Comparison of ENCODE assay signal across 11 mouse cellular contexts in genomic region chr11:82514526-82515144, GRCm38 (mm10).
DNase-seq lines count a peak whose midpoint lies in the region; ATAC-seq and TF ChIP-seq lines count a peak whose summit lies in the region.
"Had no signal": no experiment of that assay in that cellular context is flagged by ENCODE, and none has a peak within 500 bp of the region (broad histone marks: within the 10 kb centered on the region; RNA-seq: fewer than 3 reads in every experiment).

No protein-coding gene starts in this region.

- intact Hi-C loops in gastrocnemius, postnatal 14 days (cut with DNase I; ENCODE audit: low total_unique reads) = no loop called here

- peak; percentile 35 for DNase-seq in forebrain, embryonic 10.5 days (ENCODE audit: extremely low spot score, low spot score)
- DNase-seq in forebrain, postnatal 0 days = no peak
- DNase-seq in midbrain, embryonic 11.5 days (ENCODE audit: low spot score, missing footprints) = peak; percentile 91
- no peak for DNase-seq in midbrain, postnatal 0 days (ENCODE audit: low spot score)
- DNase-seq in cerebellum, postnatal 36 days = peak; percentile 20 to 32
- no peak for DNase-seq in gastrocnemius, postnatal 14 days
- no peak for DNase-seq in natural killer cell, adult 2 months (ENCODE audit: low spot score in 2 of 2)

- TF ChIP-seq POLR2A in myocyte (IDR thresholded peaks at IDR 0.05; ENCODE audit: insufficient read length, low read depth) = no peak

- no peaks in the 10 kb centered on the region for H3K79me2 ChIP-seq in myocyte (ENCODE audit: control insufficient read depth, insufficient read depth)

- no peak overlapping the region for H3K4me3 ChIP-seq in forebrain, embryonic 10.5 days
- no peak overlapping the region for H3K4me3 ChIP-seq in forebrain, postnatal 0 days (ENCODE audit: low read depth, low read length)
- H3K4me3 ChIP-seq in midbrain, embryonic 11.5 days (ENCODE audit: low read depth, low read length) = no peak overlapping the region
- H3K4me3 ChIP-seq in midbrain, postnatal 0 days (ENCODE audit: low read depth, low read length) = no peak overlapping the region
- no peak overlapping the region for H3K4me3 ChIP-seq in myocyte
- H3K4me3 ChIP-seq: embryonic facial prominence, embryonic 15.5 days; limb, embryonic 13.5 days; neural tube, embryonic 12.5 days had no signal

- peaks cover 9% of the 10 kb centered on the region for H3K4me1 ChIP-seq in forebrain, embryonic 10.5 days
- H3K4me1 ChIP-seq in forebrain, postnatal 0 days (ENCODE audit: insufficient read depth) = no peaks in the 10 kb centered on the region
- H3K4me1 ChIP-seq in midbrain, embryonic 11.5 days (ENCODE audit: control insufficient read depth, insufficient read depth, low read length) = peaks cover 4% of the 10 kb centered on the region
- no peaks in the 10 kb centered on the region for H3K4me1 ChIP-seq in midbrain, postnatal 0 days (ENCODE audit: insufficient read depth, low read length)
- H3K4me1 ChIP-seq: embryonic facial prominence, embryonic 15.5 days; limb, embryonic 13.5 days had no signal

- no peak overlapping the region for H3K4me2 ChIP-seq in forebrain, postnatal 0 days (ENCODE audit: low read depth)
- H3K4me2 ChIP-seq in midbrain, embryonic 11.5 days = no peak overlapping the region
- no peak overlapping the region for H3K4me2 ChIP-seq in midbrain, postnatal 0 days (ENCODE audit: low read depth, low read length, poor library complexity, severe bottlenecking)
- H3K4me2 ChIP-seq in myocyte (ENCODE audit: low read depth) = no peak overlapping the region
- H3K4me2 ChIP-seq: embryonic facial prominence, embryonic 15.5 days; limb, embryonic 13.5 days; neural tube, embryonic 12.5 days had no signal

- H3K27me3 ChIP-seq in forebrain, embryonic 10.5 days (ENCODE audit: poor library complexity, severe bottlenecking) = peaks cover 9% of the 10 kb centered on the region; the same call in 1 of the 2 replicates
- no peaks in the 10 kb centered on the region for H3K27me3 ChIP-seq in forebrain, postnatal 0 days (ENCODE audit: insufficient read depth, low read length)
- no peaks in the 10 kb centered on the region for H3K27me3 ChIP-seq in midbrain, embryonic 11.5 days (ENCODE audit: control insufficient read depth, insufficient read depth, low read length)
- H3K27me3 ChIP-seq in midbrain, postnatal 0 days (ENCODE audit: insufficient read depth, low read length) = no peaks in the 10 kb centered on the region
- no peaks in the 10 kb centered on the region for H3K27me3 ChIP-seq in myocyte (ENCODE audit: control insufficient read depth, insufficient read depth, insufficient read length)
- H3K27me3 ChIP-seq: embryonic facial prominence, embryonic 15.5 days; neural tube, embryonic 12.5 days had no signal

- TF ChIP-seq CTCF in forebrain, postnatal 0 days (IDR thresholded peaks at IDR 0.05; ENCODE audit: low read depth) = no peak
- TF ChIP-seq CTCF in midbrain, postnatal 0 days (IDR thresholded peaks at IDR 0.05) = no peak

- H3ac ChIP-seq in myocyte (ENCODE audit: control insufficient read depth, insufficient read length) = no peak overlapping the region

- no peak for ATAC-seq in forebrain, postnatal 0 days
- ATAC-seq in midbrain, embryonic 11.5 days (ENCODE audit: low FRiP score) = no peak
- ATAC-seq in midbrain, postnatal 0 days (ENCODE audit: low FRiP score) = no peak

- no peak overlapping the region for H3K27ac ChIP-seq in forebrain, embryonic 10.5 days
- H3K27ac ChIP-seq in forebrain, postnatal 0 days (ENCODE audit: low read depth, low read length) = no peak overlapping the region
- H3K27ac ChIP-seq in midbrain, embryonic 11.5 days (ENCODE audit: low read depth, low read length) = no peak overlapping the region
- no peak overlapping the region for H3K27ac ChIP-seq in midbrain, postnatal 0 days (ENCODE audit: low read depth, low read length)
- H3K27ac ChIP-seq: embryonic facial prominence, embryonic 15.5 days; limb, embryonic 13.5 days; neural tube, embryonic 12.5 days had no signal

- H3K9ac ChIP-seq in forebrain, postnatal 0 days = no peak overlapping the region
- H3K9ac ChIP-seq in midbrain, embryonic 11.5 days (ENCODE audit: low read length) = no peak overlapping the region
- no peak overlapping the region for H3K9ac ChIP-seq in midbrain, postnatal 0 days (replicated peaks; ENCODE audit: low read length, poor library complexity, severe bottlenecking)
- H3K9ac ChIP-seq: embryonic facial prominence, embryonic 15.5 days; limb, embryonic 13.5 days; neural tube, embryonic 12.5 days had no signal

- H3K9me3 ChIP-seq in forebrain, embryonic 10.5 days = no peaks in the 10 kb centered on the region
- H3K9me3 ChIP-seq in forebrain, postnatal 0 days (ENCODE audit: low read length) = no peaks in the 10 kb centered on the region
- no peaks in the 10 kb centered on the region for H3K9me3 ChIP-seq in midbrain, embryonic 11.5 days (ENCODE audit: control insufficient read depth, low read length)
- no peaks in the 10 kb centered on the region for H3K9me3 ChIP-seq in midbrain, postnatal 0 days (ENCODE audit: low read length)
- H3K9me3 ChIP-seq: embryonic facial prominence, embryonic 15.5 days; limb, embryonic 13.5 days; neural tube, embryonic 12.5 days had no signal

- H3K36me3 ChIP-seq in forebrain, embryonic 10.5 days (replicated peaks) = no peaks in the 10 kb centered on the region
- no peaks in the 10 kb centered on the region for H3K36me3 ChIP-seq in forebrain, postnatal 0 days (ENCODE audit: insufficient read depth)
- H3K36me3 ChIP-seq in midbrain, embryonic 11.5 days (ENCODE audit: control insufficient read depth, insufficient read depth, low read length) = no peaks in the 10 kb centered on the region
- no peaks in the 10 kb centered on the region for H3K36me3 ChIP-seq in midbrain, postnatal 0 days (ENCODE audit: insufficient read depth, low read length)
- no peaks in the 10 kb centered on the region for H3K36me3 ChIP-seq in myocyte (ENCODE audit: control insufficient read depth, insufficient read depth)
- H3K36me3 ChIP-seq: embryonic facial prominence, embryonic 15.5 days; limb, embryonic 13.5 days; neural tube, embryonic 12.5 days had no signal

- WGBS in forebrain, embryonic 10.5 days = 86% methylated on average over 4 of the region's 4 CpGs
- 83% methylated on average over 4 of the region's 4 CpGs for WGBS in forebrain, postnatal 0 days
- WGBS in midbrain, embryonic 11.5 days = 90% methylated on average over 4 of the region's 4 CpGs
- 86% methylated on average over 4 of the region's 4 CpGs for WGBS in midbrain, postnatal 0 days

TF ChIP-seq in myocyte, 11 proteins besides CTCF, POLR2A, EP300 and RAD21:
- TF ChIP-seq SRF (IDR thresholded peaks at IDR 0.05; ENCODE audit: control insufficient read depth, insufficient read length, low read depth) (no peak), CEBPB (IDR thresholded peaks at IDR 0.05; ENCODE audit: insufficient read depth, poor library complexity, severe bottlenecking) (no peak), REST (IDR thresholded peaks at IDR 0.05; ENCODE audit: insufficient read depth, insufficient read length) (peak; percentile 78), USF1 (IDR thresholded peaks at IDR 0.05; ENCODE audit: low read depth) (no peak)

Comparison
In these comparisons a context has a peak if more than half of its experiments do, and no peak if none do; other contexts are left out.
1. DNase-seq: peak in forebrain, embryonic 10.5 days (single experiment), midbrain, embryonic 11.5 days (single experiment) and cerebellum, postnatal 36 days (2 of 2); none in forebrain, postnatal 0 days (single experiment), midbrain, postnatal 0 days (single experiment), gastrocnemius, postnatal 14 days (single experiment) and natural killer cell, adult 2 months (0 of 2).